Mouse (Mus musculus): ENCODE data around the gene Chchd2.

The Chchd2 gene

DNA sequence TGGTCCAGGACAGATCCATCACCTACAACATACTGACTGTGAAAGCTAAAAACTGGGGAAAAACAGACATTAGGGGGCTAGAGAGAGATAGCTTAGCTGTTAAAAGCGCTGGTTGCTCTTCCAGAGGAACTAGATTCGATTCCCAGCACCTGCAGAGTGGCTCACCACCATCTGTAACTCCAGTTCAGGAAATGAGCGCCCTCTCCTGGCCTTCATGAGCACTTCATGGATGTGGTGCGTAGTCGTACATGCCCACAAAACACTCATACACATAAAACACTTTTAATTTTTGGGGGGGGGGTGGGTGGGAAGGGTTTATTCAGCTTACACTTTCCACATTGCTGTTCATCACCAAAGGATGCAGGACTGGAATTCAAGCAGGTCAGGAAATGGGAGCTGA, 30.9 kb downstream of the Chchd2 start:
- Histone ChIP-seq H3K27me3 (ENCODE audit: control insufficient read depth, insufficient read depth, low read length, poor library complexity, severe bottlenecking) (no peaks in the 10 kb centered on the region), H3K36me3 (ENCODE audit: control insufficient read depth, insufficient read depth, low read length, poor library complexity, severe bottlenecking) (peaks cover 6% of the 10 kb centered on the region)
- no peak for DNase-seq (ENCODE audit: low read depth, low spot score)

DNA sequence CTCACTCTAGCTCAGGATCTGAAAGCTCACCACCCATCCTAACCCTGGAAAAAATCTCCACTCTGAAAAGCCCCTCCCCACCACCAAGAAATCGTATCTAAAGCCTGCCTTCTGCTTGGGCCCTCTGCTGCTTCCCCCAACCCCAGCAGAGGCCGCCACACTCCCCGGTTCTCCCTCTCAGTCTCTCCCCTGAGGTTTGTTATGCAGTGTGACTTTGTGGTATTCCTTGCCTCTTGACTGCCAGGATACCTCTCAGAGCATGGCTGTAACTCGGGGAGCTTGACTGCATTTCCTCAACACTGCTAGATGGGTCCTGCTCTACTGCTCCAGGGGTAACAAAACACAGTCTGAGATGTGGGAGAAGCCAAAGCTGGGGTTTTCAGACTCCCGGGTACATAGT, 32.1 kb downstream of the Chchd2 start:
- DNase-seq (ENCODE audit: low read depth, low spot score), result no peak
- Histone ChIP-seq H3K27me3 (ENCODE audit: control insufficient read depth, insufficient read depth, low read length, poor library complexity, severe bottlenecking) (no peaks in the 10 kb centered on the region), H3K36me3 (ENCODE audit: control insufficient read depth, insufficient read depth, low read length, poor library complexity, severe bottlenecking) (peaks cover 5% of the 10 kb centered on the region)

DNA sequence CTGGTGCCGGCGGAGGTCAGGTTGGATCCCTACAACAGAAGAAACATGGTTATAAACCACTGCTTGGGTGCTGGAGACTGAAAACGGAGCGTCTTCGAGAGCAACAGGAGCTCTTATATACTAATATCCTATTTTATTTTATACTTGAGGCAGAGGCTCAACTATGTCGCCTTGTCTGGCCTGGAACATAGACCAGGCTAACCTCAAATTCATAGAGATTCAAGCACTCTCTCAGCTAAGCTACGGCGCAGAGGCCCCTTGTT, 39.8 kb downstream of the Chchd2 start:
- peaks cover 8% of the 10 kb centered on the region for H3K36me3 ChIP-seq (ENCODE audit: control insufficient read depth, insufficient read depth, low read length, poor library complexity, severe bottlenecking)
- DNase-seq (ENCODE audit: low read depth, low spot score), result no peak
- no peaks in the 10 kb centered on the region for H3K27me3 ChIP-seq (ENCODE audit: control insufficient read depth, insufficient read depth, low read length, poor library complexity, severe bottlenecking)

DNA sequence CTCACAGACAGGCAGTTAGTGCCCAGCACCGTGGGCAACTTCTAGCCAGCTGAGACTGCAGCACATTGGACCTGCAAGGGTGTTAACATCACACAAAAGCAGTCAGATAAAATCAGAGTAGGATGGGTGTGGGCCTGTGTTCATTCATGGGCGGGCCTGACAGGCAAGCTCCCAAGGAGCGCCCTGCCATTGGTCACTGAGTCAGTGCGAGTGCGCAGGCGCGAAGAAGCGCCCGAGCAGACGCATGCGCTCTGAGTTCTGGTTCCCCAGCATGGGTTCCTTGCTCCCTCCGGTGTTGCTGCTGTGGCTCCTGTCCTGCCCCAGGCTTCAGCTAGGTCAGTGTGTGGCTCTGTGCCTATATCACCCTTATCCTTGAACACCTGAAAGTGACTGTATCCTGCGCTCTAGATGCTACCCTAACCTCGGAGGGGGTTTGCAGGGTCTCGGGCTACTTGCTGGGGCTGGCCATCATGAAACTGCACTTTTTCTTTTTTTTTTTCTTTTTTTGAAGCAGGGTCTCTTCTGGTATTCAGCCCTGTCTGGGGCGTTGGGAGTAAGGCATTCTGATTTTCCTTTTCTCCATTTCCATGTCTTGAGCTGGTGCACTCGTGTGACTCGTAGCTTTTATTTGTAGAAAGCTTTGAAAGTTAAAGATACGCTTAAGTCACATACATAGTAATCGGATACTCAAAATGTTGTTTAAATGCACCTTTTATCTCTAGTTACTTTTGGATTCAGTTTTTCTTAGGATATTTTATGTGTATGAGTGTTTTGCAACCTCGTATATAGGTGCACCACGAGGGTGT, 40.3 kb downstream of the Chchd2 start, which contains the start of gene Sumf2:
Sumf2 (plus strand) TSS at position 235 of the 806 bp plus-strand sequence.
- no peaks in the 10 kb centered on the region for H3K27me3 ChIP-seq (ENCODE audit: control insufficient read depth, insufficient read depth, low read length, poor library complexity, severe bottlenecking)
- peak; percentile 97 for DNase-seq (ENCODE audit: low read depth, low spot score)
- peaks cover 8% of the 10 kb centered on the region for H3K36me3 ChIP-seq (ENCODE audit: control insufficient read depth, insufficient read depth, low read length, poor library complexity, severe bottlenecking)

DNA sequence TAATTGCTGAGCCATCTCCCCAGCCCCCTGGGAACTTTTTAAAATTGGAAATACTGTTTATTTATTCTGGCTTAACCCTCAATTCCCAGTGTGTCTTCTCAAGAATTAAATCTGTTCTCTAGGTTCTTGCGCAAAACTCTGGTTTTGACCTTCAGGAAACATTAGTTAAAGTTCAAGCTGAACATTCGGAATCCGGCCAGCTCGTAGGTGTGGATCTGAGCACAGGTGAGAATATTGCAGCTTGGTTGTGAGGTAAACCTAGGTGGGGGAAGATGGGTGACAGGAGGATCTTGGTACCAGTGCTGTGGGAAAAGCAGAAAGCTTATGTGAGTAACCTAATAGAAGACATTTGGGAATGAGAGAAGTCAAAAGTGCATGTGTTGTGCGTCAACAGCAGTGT, 42.4 kb downstream of the Chchd2 start:
- Histone ChIP-seq H3K36me3 (ENCODE audit: control insufficient read depth, insufficient read depth, low read length, poor library complexity, severe bottlenecking) (peaks cover 8% of the 10 kb centered on the region), H3K27me3 (ENCODE audit: control insufficient read depth, insufficient read depth, low read length, poor library complexity, severe bottlenecking) (no peaks in the 10 kb centered on the region)
- no peak for DNase-seq (ENCODE audit: low read depth, low spot score)
